Mouse (Mus musculus) cerebellum, adult 2 months (tissue): ENCODE results near the gene Megf6.

Experiments
- CTCF ChIP-seq: fragments of 200-500 bp; IDR thresholded peaks from 2 replicates; pipeline ENCODE4 v1.5.1; 2011; ENCODE audit warnings: low read depth, mild to moderate bottlenecking, control low read depth, low read length, moderate library complexity, borderline replicate concordance; ENCODE audit not compliant: insufficient read depth
- POLR2A ChIP-seq: fragments of 200-500 bp; IDR thresholded peaks from 2 replicates; pipeline ENCODE4 v1.6.1; 2011; ENCODE audit warnings: low read length, control low read depth, borderline replicate concordance; ENCODE audit not compliant: insufficient read depth

DNA sequence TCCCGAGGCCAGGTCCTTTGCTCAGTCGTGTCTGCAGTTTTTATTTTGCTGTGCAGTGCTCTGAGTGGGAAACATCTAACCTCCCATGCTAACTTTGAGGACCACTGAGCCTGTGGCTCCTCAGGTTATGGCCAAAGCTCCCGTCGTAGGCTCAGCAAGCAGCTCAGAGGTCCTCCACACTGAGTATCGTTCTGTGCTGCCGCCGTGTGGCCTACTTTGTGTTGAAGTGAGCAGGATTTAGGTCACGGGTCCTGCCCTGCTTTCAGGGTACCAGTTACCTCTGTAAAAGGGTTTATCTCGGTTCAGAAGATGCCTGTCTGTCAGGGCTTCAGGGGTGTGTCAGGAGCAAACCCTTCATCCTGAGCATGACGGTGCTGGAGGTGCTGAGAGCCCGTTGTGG, 70.1 kb downstream of the Megf6 start:
- no peak for TF ChIP-seq CTCF
- no peak for TF ChIP-seq POLR2A
